Mouse (Mus musculus): Measurements from ENCODE around the gene Ttll11.

DNA sequence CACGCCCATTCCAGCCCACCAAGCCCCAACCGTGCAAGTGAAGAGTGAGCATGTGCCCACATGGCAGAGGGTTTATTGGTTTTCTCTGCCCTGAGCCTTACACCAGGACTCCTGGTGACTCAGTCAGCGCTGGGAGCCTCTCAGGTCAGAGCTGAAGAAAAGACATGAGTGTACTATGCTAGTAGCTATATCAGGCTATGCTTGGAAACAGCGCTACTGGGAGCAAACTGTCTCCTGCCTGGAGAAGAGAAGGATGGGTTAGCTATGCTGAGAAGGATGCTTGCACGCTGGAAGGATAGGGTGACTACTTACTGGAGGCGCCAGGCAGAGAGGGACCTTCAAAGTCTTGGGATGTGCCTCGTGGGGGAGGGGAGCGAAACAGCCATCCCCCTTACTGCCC lies 30.9 kb upstream of the Ttll11 start:
- TF ChIP-seq CTCF (IDR thresholded peaks at IDR 0.05; ENCODE audit: control insufficient read depth, insufficient read depth, low read length), result no peak
- no peak for TF ChIP-seq POLR2A (IDR thresholded peaks at IDR 0.05; ENCODE audit: borderline replicate concordance, control insufficient read depth, low read depth, low read length)

Measured in bone marrow, adult 2 months (tissue).